Comparison of ENCODE assay signal across 16 mouse cellular contexts in the genomic region with DNA sequence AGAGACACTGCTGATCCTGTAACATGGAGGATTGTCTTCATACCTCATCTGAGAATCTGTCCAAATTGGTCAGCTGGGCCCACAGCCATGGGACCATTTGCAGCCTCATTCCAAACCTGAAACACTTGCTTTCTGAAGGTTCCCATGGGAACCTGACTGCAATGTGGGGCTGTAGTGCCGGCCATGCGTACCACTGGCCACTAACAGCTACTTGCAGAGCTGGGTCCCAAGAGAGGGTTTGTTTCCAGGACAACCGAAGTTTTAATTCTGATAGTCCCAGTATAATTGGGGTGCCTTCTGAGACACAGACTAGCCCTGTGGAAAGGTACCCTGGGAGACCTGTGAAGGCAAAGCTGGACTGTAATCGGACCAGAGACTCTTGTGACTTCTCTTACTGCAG.
DNase-seq lines count a peak whose midpoint lies in the region; ATAC-seq and TF ChIP-seq lines count a peak whose summit lies in the region.
"Had no signal": no experiment of that assay in that cellular context is flagged by ENCODE, and none has a peak within 500 bp of the region (broad histone marks: within the 10 kb centered on the region; RNA-seq: fewer than 3 reads in every experiment).

No protein-coding gene starts in this region.

- no peak for TF ChIP-seq POLR2A in cerebellum, adult 2 months (IDR thresholded peaks at IDR 0.05; ENCODE audit: borderline replicate concordance, insufficient read depth, low read length)

- 64% methylated on average over 4 of the region's 4 CpGs for WGBS in hindbrain, embryonic 10.5 days
- 37% methylated on average over 4 of the region's 4 CpGs for WGBS in hindbrain, embryonic 13.5 days
- 39% methylated on average over 4 of the region's 4 CpGs for WGBS in midbrain, postnatal 0 days
- 65% methylated on average over 4 of the region's 4 CpGs for WGBS in cerebellum, adult 2 months

- H3K9ac ChIP-seq in hindbrain, embryonic 13.5 days: no peak overlapping the region
- no peak overlapping the region for H3K9ac ChIP-seq in midbrain, postnatal 0 days (replicated peaks; ENCODE audit: low read length, poor library complexity, severe bottlenecking)
- H3K9ac ChIP-seq: forebrain, embryonic 15.5 days; limb, embryonic 15.5 days; stomach, embryonic 15.5 days had no signal

- peak; percentile 73 for ATAC-seq in hindbrain, embryonic 13.5 days (ENCODE audit: low FRiP score)
- 0 out of 2 replicates have a peak, but pooled peaks have one; percentile 13 for ATAC-seq in midbrain, postnatal 0 days (ENCODE audit: low FRiP score)
- ATAC-seq: forebrain, embryonic 15.5 days; inflammation-experienced regulatory T-cells, adult 6 months had no signal

- peaks cover 18% of the 10 kb centered on the region for H3K36me3 ChIP-seq in hindbrain, embryonic 10.5 days
- H3K36me3 ChIP-seq in hindbrain, embryonic 13.5 days: peaks cover 16% of the 10 kb centered on the region
- peaks cover 9% of the 10 kb centered on the region for H3K36me3 ChIP-seq in midbrain, postnatal 0 days (ENCODE audit: insufficient read depth, low read length)
- H3K36me3 ChIP-seq: stomach, embryonic 15.5 days had no signal

- H3K27ac ChIP-seq in hindbrain, embryonic 10.5 days: no peak overlapping the region
- peak overlapping the region; percentile 41; the same call in 1 of the 2 replicates for H3K27ac ChIP-seq in hindbrain, embryonic 13.5 days
- no peak overlapping the region for H3K27ac ChIP-seq in midbrain, postnatal 0 days (ENCODE audit: low read depth, low read length)
- no peak overlapping the region for H3K27ac ChIP-seq in cerebellum, adult 2 months (ENCODE audit: insufficient read depth, low read length)
- H3K27ac ChIP-seq: forebrain, embryonic 15.5 days; gastrocnemius, adult 2 months; limb, embryonic 15.5 days; stomach, embryonic 15.5 days had no signal

- H3K4me1 ChIP-seq in hindbrain, embryonic 10.5 days (replicated peaks): peaks cover 22% of the 10 kb centered on the region
- peaks cover 26% of the 10 kb centered on the region for H3K4me1 ChIP-seq in hindbrain, embryonic 13.5 days (replicated peaks)
- H3K4me1 ChIP-seq in midbrain, postnatal 0 days (ENCODE audit: insufficient read depth, low read length): no peaks in the 10 kb centered on the region
- H3K4me1 ChIP-seq in cerebellum, adult 2 months (ENCODE audit: control insufficient read depth, insufficient read depth, low read length): no peaks in the 10 kb centered on the region
- H3K4me1 ChIP-seq: forebrain, embryonic 15.5 days; limb, embryonic 15.5 days; stomach, embryonic 15.5 days had no signal

- DNase-seq in left cerebral cortex, postnatal 4 days: peak; percentile 16
- no peak for DNase-seq in left cerebral cortex, adult 8-10 months (ENCODE audit: low spot score in 2 of 2)
- DNase-seq in hindbrain, embryonic 10.5 days (ENCODE audit: low spot score): peak; percentile 27
- peak; percentile 45 for DNase-seq in midbrain, postnatal 0 days (ENCODE audit: low spot score)
- no peak for DNase-seq in kidney, adult 9 months
- no peak for DNase-seq in cerebellum, adult 2 months
- DNase-seq: adrenal gland, postnatal 25 days; cerebellum, adult 8-10 months; gastrocnemius, adult 2 months; heart, adult 18-20 months; spleen, adult 18-20 months had no signal

- no peaks in the 10 kb centered on the region for H3K27me3 ChIP-seq in hindbrain, embryonic 10.5 days (ENCODE audit: insufficient read depth, poor library complexity, severe bottlenecking)
- no peaks in the 10 kb centered on the region for H3K27me3 ChIP-seq in hindbrain, embryonic 13.5 days
- no peaks in the 10 kb centered on the region for H3K27me3 ChIP-seq in midbrain, postnatal 0 days (ENCODE audit: insufficient read depth, low read length)
- no peaks in the 10 kb centered on the region for H3K27me3 ChIP-seq in cerebellum, adult 2 months (ENCODE audit: control insufficient read depth, insufficient read depth, low read length)
- H3K27me3 ChIP-seq: forebrain, embryonic 15.5 days; limb, embryonic 15.5 days; stomach, embryonic 15.5 days had no signal

- no peak for TF ChIP-seq CTCF in midbrain, postnatal 0 days (IDR thresholded peaks at IDR 0.05)
- TF ChIP-seq CTCF in cerebellum, adult 2 months (IDR thresholded peaks at IDR 0.05; ENCODE audit: borderline replicate concordance, insufficient read depth, low read depth, low read length): no peak

- no peak overlapping the region for H3K4me2 ChIP-seq in hindbrain, embryonic 13.5 days
- no peak overlapping the region for H3K4me2 ChIP-seq in midbrain, postnatal 0 days (ENCODE audit: low read depth, low read length, poor library complexity, severe bottlenecking)
- H3K4me2 ChIP-seq: forebrain, embryonic 15.5 days; limb, embryonic 15.5 days; stomach, embryonic 15.5 days had no signal

- no peak overlapping the region for H3K4me3 ChIP-seq in hindbrain, embryonic 10.5 days
- no peak overlapping the region for H3K4me3 ChIP-seq in hindbrain, embryonic 13.5 days
- no peak overlapping the region for H3K4me3 ChIP-seq in midbrain, postnatal 0 days (ENCODE audit: low read depth, low read length)
- no peak overlapping the region for H3K4me3 ChIP-seq in cerebellum, adult 2 months (replicated peaks; ENCODE audit: insufficient read depth, low read depth, low read length)
- H3K4me3 ChIP-seq: forebrain, embryonic 15.5 days; gastrocnemius, adult 2 months; limb, embryonic 15.5 days; stomach, embryonic 15.5 days had no signal

- H3K9me3 ChIP-seq in hindbrain, embryonic 10.5 days: no peaks in the 10 kb centered on the region
- no peaks in the 10 kb centered on the region for H3K9me3 ChIP-seq in hindbrain, embryonic 13.5 days
- H3K9me3 ChIP-seq in midbrain, postnatal 0 days (ENCODE audit: low read length): no peaks in the 10 kb centered on the region
- H3K9me3 ChIP-seq: forebrain, embryonic 15.5 days; limb, embryonic 15.5 days; stomach, embryonic 15.5 days had no signal

- intact Hi-C loops in left cerebral cortex, postnatal 4 days (cut with DNase I): no loop called here

Comparison
In these comparisons a context has a peak if more than half of its experiments do, and no peak if none do; other contexts are left out.
1. DNase-seq: peak in left cerebral cortex, postnatal 4 days (single experiment), hindbrain, embryonic 10.5 days (single experiment) and midbrain, postnatal 0 days (single experiment); none in left cerebral cortex, adult 8-10 months (0 of 2), kidney, adult 9 months (single experiment) and cerebellum, adult 2 months (0 of 2).